Mouse (Mus musculus) ES-E14 (cell line): Measurements from ENCODE around the gene Mast4. TPM values are rescaled to one million over a fixed set of nuclear protein-coding genes. Genes with fewer than 3 reads are reported as not detected.

Experiments used
- DNase-seq: peaks from one replicate; pipeline ENCODE4 v3.0.0-alpha.2; 2013; ENCODE audit warnings: low read depth, low spot score
- H3K27ac ChIP-seq: 2 replicates; pipeline ENCODE4 v1.5.1; 2012; ENCODE audit warnings: low read depth, mild to moderate bottlenecking, low read length, moderate library complexity, mixed read lengths; ENCODE audit not compliant: poor library complexity, insufficient read depth, severe bottlenecking
- H3K36me3 ChIP-seq: 2 replicates; pipeline ENCODE4 v1.6.1; 2012; ENCODE audit warnings: mild to moderate bottlenecking, low read length, moderate library complexity, mixed read lengths; ENCODE audit not compliant: control insufficient read depth, poor library complexity, insufficient read depth, severe bottlenecking
- H3K4me1 ChIP-seq, 2 experiments: fragments of 150-350 bp in 1 of 2; sonication (generic) in 1 of 2; 2 replicates each; pipeline ENCODE4 v1.6.1; 2012; ENCODE audit warnings: low read length in 2 of 2, mild to moderate bottlenecking in 1 of 2, mixed read lengths in 1 of 2; ENCODE audit not compliant: control insufficient read depth in 2 of 2, insufficient read depth in 2 of 2, poor library complexity in 1 of 2
- H3K4me3 ChIP-seq, 2 experiments: fragments of 150-350 bp in 1 of 2; sonication (generic) in 1 of 2; 2 replicates each; pipeline ENCODE4 v1.5.1; 2012; ENCODE audit warnings: low read length in 2 of 2, low read depth in 1 of 2, mild to moderate bottlenecking in 1 of 2, mixed read lengths in 1 of 2; ENCODE audit not compliant: insufficient read depth in 1 of 2, poor library complexity in 1 of 2, severe bottlenecking in 1 of 2
- H3K9ac ChIP-seq: 2 replicates; pipeline ENCODE4 v1.6.1; 2012; ENCODE audit warnings: low read depth, mild to moderate bottlenecking, low read length, mixed read lengths; ENCODE audit not compliant: poor library complexity, insufficient read depth, severe bottlenecking
- H3K9me3 ChIP-seq: fragments of 150-350 bp; sonication (generic); 2 replicates; pipeline ENCODE4 v1.6.1; 2012; ENCODE audit warnings: low read depth, mild to moderate bottlenecking, low read length; ENCODE audit not compliant: control insufficient read depth, insufficient read depth
- CHD2 ChIP-seq: IDR thresholded peaks from 2 replicates; pipeline ENCODE4 v1.6.1; 2014; ENCODE audit warnings: mild to moderate bottlenecking, low read depth, low read length, inconsistent platforms
- HCFC1 ChIP-seq: IDR thresholded peaks from 2 replicates; pipeline ENCODE4 v1.6.1; 2012; ENCODE audit warnings: low read length, inconsistent platforms, borderline replicate concordance; ENCODE audit not compliant: insufficient read depth
- MAFK ChIP-seq: IDR thresholded peaks from 2 replicates; pipeline ENCODE4 v1.6.1; 2014; ENCODE audit warnings: mild to moderate bottlenecking, low read depth, low read length, inconsistent platforms; ENCODE audit not compliant: insufficient read depth
- ZC3H11A ChIP-seq: IDR thresholded peaks from 2 replicates; pipeline ENCODE4 v1.6.1; 2012; ENCODE audit warnings: low read depth, mild to moderate bottlenecking, inconsistent platforms, low read length, borderline replicate concordance
- ZNF384 ChIP-seq: IDR thresholded peaks from 2 replicates; pipeline ENCODE4 v1.6.1; 2012; ENCODE audit warnings: low read depth, low read length, inconsistent platforms
- in situ Hi-C, 2 experiments: fragments of 600-800 bp; cut with MboI; formaldehyde crosslinking; loops; one replicate each; pipeline ENCODE4 v1.15.1; 2025; ENCODE audit warnings: low sequenced_read_pairs in 2 of 2, inconsistent platforms in 1 of 2; ENCODE audit not compliant: unreplicated experiment in 2 of 2
- total RNA-seq: library from RNA; depleted of rRNA; stranded (reverse); fragments of 300-350 nt; gene quantifications from 2 replicates; pipeline ENCODE4 v1.2.3, GENCODE M21; 2012

Gene Mast4
- total RNA-seq, 1 experiment = 8.3 TPM

- no peaks in the 10 kb centered on the region for H3K4me1 ChIP-seq
- no peaks in the 10 kb centered on the region for H3K36me3 ChIP-seq
- no peak overlapping the region for H3K9ac ChIP-seq
- no peak overlapping the region for H3K4me3 ChIP-seq
- no peak for DNase-seq
- H3K27ac ChIP-seq = no peak overlapping the region
- TF ChIP-seq CHD2 (no peak), ZC3H11A (no peak), HCFC1 (no peak), ZNF384 (no peak), MAFK (no peak)
- no peaks in the 10 kb centered on the region for H3K9me3 ChIP-seq
- in situ Hi-C loops = no loop called here
Observed at GRCm38 (mm10) chr13:102726876-102727275, 607.4 kb downstream of the Mast4 start.

GRCm38 (mm10) chr13:102725906-102726305, 608.4 kb downstream of the Mast4 start:
- Histone ChIP-seq H3K36me3 (no peaks in the 10 kb centered on the region), H3K9me3 (no peaks in the 10 kb centered on the region), H3K27ac (no peak overlapping the region), H3K4me3 (no peak overlapping the region), H3K9ac (no peak overlapping the region), H3K4me1 (no peaks in the 10 kb centered on the region)
- TF ChIP-seq ZC3H11A (no peak), CHD2 (no peak), ZNF384 (no peak), HCFC1 (no peak), MAFK (no peak)
- DNase-seq = no peak
- in situ Hi-C loops = no loop called here

GRCm38 (mm10) chr13:102725416-102725815, 608.9 kb downstream of the Mast4 start:
- no peak for TF ChIP-seq CHD2
- TF ChIP-seq MAFK = no peak
- no peak for TF ChIP-seq ZC3H11A
- TF ChIP-seq HCFC1 = no peak
- TF ChIP-seq ZNF384 = no peak
- in situ Hi-C loops = no loop called here
- Histone ChIP-seq H3K4me1 (no peaks in the 10 kb centered on the region), H3K27ac (no peak overlapping the region), H3K9me3 (no peaks in the 10 kb centered on the region), H3K9ac (no peak overlapping the region), H3K36me3 (no peaks in the 10 kb centered on the region), H3K4me3 (no peak overlapping the region)
- no peak for DNase-seq

GRCm38 (mm10) chr13:102716973-102717372, 617.3 kb downstream of the Mast4 start:
- Histone ChIP-seq H3K9ac (no peak overlapping the region), H3K36me3 (no peaks in the 10 kb centered on the region), H3K9me3 (no peaks in the 10 kb centered on the region), H3K4me3 (no peak overlapping the region), H3K27ac (no peak overlapping the region), H3K4me1 (no peaks in the 10 kb centered on the region)
- in situ Hi-C loops = no loop called here
- DNase-seq = no peak
- TF ChIP-seq ZC3H11A (no peak), ZNF384 (no peak), HCFC1 (no peak), MAFK (no peak), CHD2 (no peak)

GRCm38 (mm10) chr13:102700744-102701143, 633.6 kb downstream of the Mast4 start:
- DNase-seq = no peak
- Histone ChIP-seq H3K9me3 (no peaks in the 10 kb centered on the region), H3K9ac (no peak overlapping the region), H3K4me3 (no peak overlapping the region), H3K36me3 (no peaks in the 10 kb centered on the region), H3K4me1 (peaks cover 0 to 10% of the 10 kb centered on the region in 2 experiments; a peak in 2 of 4 replicates), H3K27ac (no peak overlapping the region)
- in situ Hi-C loops = no loop called here
- TF ChIP-seq ZC3H11A (no peak), HCFC1 (no peak), MAFK (no peak), CHD2 (no peak)
